Mouse (Mus musculus) adrenal gland, postnatal 25 days (tissue): Measurements from ENCODE around the gene Zfp93. TPM values are rescaled to one million over a fixed set of nuclear protein-coding genes. Genes with fewer than 3 reads are reported as not detected.
"Not testable (repeated sequence)": the region's sequence is repeated elsewhere in the genome, so short reads cannot be mapped to it uniquely, and the experiment has no call there.

Experiments used
- DNase-seq: peaks from one replicate; pipeline ENCODE4 v3.0.0; 2021; ENCODE audit warnings: mixed read lengths
- long read RNA-seq: library from polyadenylated mRNA; stranded (forward); transcript quantifications from one replicate; pipeline ENCODE4 v2.0.0, GENCODE M21; 2021
- total RNA-seq: library from RNA; stranded (reverse); gene quantifications from 2 replicates; pipeline ENCODE4 v1.2.3, GENCODE M21; 2021

Zfp93 gene
- total RNA-seq = 7.2 and 8.7 TPM in 2 replicates
- long read RNA-seq, partial matches to known transcripts = 0 of 5 reads
- long read RNA-seq, other reads (novel, unspliced or antisense) = 2 of 5 reads

DNA sequence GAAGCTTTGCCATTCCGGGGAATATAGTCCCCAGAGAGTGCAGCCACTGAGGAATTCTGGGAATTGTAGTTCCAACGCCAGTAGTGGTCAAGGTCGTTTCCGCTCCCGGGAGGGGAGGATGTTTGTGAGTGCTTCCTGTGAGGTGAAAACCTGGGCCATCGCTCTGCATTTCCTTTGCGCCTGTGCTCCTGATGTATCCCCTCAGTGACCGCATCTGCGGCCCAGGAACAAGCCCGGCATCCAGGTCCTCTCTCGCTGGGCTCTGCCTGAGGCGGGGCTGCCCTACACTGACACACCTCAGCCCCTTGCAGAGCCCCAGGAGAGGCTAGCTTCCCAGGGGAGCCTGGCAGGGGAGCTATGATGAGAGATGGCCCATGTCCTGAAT is at the start of gene Zfp93:
Gene Zfp93 (plus strand): TSS at position 133 of the 385 bp plus-strand sequence.
- DNase-seq = peak; percentile 73

DNA sequence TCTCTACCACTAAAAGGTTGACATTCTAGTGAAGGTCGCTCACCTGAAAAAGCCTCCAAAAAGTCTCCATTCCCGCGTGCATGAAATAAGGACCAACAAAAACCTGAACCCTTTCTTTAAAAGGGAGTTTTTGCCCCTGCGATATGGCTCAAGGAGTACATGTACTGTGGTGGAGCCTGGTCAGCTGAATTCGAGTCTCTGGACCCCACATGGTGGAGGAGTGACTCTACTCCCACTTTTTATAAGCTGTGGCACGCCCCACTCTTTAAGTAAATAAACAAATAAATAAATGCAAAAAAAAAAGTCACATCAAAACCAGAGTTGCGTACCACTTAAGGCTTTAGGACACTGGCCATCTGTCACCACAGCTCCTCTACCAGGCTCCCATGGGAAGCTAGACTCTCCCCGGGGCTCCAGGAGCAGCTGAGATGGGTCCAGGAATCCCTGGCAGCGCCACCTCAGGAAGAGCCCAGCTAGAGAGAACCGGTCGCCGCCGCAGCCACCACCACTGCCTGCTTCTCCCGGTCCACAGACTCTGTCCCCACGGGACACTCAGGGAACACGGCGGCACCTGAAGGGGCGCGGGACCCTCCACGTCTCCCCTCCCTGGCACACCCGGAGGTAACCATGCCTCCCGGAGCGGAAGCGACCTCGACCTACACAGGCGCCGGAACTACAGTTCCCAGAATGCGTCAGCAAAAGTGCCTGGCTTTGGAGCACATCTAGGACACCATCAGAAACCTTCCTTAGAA is 33.0 kb upstream of the Zfp93 start, which contains the start of gene Zfp109:
Gene Zfp109 (minus strand): TSS at position 521 of the 752 bp plus-strand sequence.
- peak; percentile 57 for DNase-seq

DNA sequence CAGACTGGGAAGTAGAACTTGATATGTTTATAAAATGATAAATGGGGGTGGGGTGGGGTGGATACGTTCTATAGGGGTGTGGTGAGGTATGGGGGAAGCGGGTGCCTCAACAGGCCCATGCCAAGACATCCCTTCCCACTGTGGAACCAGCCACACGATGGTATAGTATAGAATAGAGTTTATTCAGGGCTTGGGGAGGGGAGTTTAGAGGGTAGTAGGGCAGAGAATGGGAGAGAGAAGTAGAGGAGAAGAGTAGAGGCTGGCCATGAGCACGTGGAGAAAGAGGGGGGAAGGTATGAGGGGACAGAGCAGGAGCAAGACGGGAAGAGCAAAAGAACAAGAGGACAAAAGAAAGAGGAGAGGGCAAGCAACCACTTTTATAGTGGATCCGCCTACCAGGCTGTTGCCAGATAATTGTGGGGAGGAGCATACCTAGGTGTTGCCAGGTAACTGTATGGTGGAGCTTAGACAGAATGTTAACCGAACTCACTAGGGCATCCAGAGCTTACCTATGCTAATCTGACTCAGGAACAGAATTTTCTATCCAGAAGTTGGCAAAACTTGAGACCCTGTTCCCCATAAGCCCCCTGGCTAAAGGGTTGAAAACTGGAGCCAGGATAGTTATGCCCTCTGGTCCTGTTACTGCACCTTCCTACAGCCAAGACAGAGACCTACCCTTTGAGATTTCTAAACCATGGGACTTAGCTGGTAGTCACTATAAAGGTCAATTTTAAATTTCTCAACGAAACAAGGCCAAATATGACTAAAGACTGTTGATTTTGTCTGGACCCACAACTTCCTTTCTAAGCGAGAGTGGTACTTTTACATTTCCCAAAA is 16.2 kb upstream of the Zfp93 start:
- no peak for DNase-seq

DNA sequence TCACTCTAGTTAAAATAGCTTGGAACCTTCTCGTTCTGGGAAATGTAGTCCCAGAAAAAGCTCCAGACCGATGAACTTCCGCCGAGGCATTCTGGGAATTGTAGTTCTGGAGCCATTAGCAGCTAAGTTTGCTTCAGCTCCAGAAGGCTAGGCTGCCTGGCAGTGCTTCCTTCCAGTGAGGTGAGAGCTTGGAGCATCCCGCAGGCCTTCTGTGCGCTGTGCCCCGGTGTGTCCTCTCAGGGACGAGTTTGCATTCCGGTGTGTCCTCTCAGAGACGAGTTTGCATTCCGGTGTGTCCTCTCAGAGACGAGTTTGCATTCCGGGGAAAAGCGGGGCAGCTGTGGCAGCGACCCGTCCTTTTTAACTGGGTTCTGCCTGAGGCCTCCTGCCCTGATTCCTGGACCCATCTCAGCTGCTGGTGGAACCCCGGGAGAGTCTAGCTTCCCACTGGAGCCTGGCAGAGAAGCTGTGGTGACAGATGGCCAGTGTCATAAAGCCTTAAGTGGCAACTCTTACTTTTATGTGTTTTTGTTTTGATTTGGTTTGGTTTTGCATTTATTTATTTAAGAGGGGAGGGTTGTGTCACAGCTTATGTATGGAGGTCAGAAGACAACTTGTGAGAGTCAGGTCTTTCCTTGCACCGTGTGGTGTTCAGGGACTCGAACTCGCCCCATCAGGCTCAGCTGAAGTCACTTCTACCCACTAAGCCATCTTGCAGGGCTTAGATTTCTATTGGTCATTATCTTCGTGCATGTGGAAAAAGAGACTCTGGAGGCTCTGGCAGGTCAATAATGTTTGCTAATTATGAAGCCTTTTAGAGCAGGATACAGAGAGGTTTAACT is 15.4 kb upstream of the Zfp93 start, which contains the start of gene Zfp108:
Gene Zfp108 (plus strand): TSS at position 162 of the 842 bp plus-strand sequence.
- peak; percentile 71 for DNase-seq

DNA sequence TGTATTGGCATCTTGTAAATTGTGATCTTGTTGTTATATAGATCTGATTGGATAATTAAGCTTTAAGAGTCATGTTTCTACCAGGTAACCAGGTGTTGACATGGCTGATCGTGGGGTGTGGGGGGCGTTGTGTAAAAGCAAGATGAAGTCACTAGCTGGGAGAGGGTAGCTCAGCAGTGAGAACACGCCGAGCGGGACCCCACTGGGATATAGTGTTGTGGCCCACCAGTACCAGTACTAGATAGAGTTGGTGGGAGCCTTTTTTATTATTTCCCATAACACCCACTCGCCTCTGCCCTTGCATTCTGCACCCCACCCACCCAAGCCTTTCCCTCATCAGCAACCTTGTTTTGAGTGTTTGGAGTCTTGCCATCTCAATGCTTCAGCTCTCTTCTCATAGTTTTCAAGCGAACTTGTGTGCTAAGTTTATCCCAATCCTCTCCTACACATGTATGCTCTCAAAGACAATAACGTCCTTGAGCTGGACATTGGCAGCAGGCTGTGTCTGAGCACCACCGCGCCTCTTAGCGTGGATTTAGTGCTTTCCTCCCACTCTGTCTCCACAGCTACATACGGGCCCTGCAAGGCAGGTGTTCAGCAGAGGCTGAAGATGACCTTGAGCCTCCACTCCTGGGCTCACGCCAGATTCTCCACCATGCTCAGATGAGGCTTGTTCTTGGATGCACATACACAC is 10.8 kb upstream of the Zfp93 start:
- no peak for DNase-seq

DNA sequence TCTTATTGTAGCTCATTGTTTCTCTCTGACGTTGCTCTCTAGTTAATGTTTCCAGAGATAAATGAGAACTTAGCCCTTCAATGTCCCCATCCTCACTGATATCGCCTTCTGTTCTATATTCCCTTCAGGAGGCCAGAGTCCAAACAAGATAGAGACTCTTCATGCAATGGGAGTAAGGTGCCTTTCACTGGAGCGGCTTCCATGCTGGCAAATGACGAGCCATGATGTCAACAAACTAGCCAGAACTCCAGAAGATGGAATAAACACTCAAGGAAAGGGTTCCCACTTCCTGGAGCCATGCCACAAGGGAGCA is 10.3 kb upstream of the Zfp93 start:
- no peak for DNase-seq

DNA sequence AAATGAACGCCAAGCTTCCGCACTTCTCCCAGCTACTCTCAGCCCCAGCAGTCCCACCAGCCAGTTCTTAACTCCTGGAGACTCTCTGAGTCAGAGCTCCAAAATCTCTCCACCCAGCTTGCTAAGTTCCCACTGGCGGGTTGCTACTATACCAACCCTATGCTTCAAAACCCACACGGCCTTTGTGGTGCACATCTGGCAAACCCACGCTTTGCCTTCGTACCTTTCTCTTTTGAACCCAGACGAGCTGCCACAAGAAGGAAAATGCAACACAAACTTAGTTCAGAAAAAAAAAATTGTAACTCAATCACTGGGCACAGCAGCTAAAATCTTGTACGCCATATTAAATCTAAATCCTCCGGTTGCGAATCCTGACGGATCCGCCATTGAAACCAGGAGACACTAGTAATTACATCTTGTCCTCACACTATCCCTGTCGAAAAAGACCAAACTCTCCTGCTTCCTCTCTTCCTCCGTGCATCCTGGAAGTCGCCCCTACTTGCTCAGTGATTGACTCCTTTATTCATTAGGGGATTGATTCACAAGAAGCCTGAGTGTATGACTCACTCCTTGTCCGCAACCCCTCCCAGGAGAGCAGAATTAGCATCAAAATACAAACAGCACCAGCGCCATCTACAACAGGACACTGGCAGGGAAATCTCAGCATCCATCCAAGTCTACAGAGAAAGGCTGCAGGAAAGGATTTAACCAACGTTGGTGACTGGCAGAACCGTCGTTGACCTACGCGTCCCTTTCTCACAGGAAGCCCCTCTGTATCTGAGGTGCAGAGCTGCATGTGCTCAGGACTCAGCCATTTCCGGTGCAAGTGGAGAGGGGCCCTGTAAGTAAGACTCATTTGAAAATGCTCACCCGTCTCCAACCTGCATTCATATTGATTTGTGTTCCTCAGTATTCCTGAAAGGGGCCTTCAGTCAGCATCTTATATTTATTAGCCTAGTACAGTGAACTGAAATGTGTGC is 1.8 kb upstream of the Zfp93 start:
- DNase-seq = no peak

DNA sequence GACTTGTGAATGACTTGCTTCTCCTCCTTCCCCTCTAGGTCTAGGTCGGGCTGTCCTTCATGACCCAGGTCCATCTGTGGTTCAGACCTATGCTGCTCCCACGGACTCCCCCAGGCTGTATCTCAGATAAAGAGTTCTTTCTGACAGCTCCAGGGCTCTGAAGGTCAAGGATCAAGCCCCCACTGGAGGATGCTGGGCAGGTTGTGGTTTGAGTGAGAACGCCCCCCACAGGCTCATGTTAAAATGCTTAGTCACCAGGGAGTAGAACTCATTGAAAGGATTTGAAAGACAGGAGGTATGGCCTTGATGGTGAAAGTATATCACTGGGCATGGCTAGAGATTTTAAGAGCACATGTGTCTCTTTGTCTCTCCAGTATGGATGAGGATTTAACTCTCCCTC is 964 bp upstream of the Zfp93 start:
- no peak for DNase-seq

DNA sequence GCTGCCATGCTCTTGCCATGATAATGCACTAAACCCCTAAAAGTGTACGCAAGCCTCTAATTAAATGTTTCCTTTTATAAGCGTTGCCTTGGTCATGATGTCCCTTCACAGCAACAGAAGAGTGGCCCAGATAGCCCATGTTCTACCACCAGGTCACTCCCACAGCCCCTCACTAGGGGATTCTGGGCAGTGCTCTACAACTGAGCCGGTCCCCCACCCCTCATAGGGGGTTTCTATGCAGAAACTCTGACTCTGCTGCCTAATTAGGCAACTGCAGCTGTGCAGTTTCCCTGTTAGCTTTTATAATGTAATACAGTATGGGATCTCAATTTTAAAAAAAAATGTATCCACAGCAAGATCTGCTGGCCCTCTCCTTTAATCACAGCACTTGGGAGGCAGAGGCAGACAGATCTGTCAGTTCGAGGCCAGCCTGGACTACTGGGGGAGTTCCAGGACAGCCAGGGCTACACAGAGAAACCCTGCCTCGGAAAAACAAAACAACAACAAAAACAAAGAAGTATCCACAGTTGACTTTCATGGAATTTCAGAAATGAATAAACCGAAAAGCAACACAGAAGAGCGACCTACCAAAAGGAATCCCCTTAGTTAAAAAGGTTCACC is 443 bp upstream of the Zfp93 start:
- no peak for DNase-seq

DNA sequence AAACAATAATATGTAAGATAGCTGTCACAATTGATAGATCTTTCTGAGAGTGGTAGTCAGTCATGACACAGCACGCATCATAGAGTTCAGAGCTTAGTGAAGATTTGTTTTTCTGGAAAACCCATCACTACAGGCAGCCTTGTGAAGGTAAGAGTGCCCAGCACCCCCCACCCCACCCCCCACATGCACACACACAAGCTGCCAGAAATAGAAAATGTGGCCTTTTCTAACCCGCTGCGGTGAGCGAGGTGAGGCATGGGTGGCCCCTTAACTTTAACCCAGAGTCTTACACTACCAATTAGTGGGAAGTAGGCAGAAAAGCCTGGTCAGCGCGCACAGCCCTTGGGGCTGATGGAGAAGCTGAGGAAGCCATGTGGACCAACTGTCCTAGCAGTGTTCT is 971 bp downstream of the Zfp93 start:
- no peak for DNase-seq

DNA sequence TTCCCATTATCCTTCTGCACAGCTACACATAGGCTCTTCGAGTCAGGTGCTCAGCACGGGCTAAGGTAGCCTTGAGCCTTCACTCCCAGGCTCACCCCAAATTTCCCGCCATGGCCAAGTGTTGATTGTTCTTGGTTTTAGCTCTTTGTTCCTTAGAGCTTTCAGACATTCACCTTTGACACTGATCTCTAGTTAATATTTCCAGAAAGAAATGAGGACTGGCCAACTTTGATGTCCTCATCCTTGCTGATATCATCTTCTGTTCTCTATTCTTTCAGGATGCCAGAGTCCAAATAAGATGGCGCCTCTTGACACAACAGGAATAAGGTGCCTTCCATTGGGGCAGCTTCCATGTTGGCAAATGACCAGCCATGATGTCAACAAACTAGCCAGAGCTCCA is 4.2 kb downstream of the Zfp93 start:
- no peak for DNase-seq

DNA sequence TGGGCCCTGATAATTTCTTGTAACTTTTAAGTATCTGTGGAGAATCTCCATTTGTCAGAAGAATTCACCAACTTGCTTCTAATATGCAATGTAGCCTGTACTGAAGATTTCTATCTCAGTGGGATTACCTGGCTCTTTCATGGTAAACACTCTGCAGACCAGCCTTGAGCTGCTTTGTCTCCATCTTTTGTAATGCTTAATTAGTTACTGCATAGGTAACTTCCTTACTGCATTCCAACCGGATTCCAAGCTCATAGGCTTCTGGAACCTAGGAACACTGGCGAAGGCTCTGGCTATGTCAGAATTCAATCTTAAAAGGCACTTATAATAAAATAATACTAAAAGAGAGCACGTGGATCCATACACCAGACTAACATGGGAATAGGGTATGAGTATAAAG is 8.6 kb downstream of the Zfp93 start:
- not testable (repeated sequence) for DNase-seq

DNA sequence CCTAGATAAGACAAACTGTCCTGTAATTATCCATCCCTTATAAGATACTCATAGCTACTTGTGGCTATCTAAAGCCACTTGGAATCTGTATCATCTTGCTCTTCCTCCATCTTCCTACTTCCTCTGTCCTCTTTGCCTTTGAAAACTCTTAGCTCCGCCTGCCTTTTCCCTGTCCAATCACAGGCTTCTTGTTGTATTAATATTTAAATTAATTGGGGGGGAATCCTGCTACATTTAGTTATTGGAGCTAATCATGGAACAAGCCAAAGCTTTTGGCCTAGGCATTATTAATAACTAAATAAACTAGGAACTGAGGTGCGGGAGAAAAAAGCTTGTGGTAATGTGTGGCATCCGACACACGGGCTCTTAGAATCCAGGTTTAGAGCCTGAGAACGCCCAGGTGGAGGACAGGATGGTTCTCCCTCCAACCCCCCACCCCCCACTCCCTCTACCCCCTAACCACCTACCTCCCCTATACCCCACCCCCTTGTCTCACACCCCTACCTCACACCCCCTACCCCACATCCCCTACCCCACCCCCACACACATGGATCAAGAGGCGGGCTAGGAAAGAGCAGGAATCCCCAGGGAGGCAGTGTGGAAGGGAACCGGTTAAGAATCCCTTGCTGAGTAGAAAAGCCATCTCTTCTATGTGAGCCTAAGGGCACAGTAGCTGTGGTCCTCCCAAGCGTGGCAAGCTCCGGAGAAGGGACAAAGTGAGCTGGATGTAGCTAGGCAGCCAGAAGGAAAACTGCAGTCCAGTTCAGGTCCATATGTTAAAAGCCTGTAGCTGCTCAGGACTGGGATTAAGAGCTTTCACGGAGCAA is 10.0 kb downstream of the Zfp93 start:
- no peak for DNase-seq

DNA sequence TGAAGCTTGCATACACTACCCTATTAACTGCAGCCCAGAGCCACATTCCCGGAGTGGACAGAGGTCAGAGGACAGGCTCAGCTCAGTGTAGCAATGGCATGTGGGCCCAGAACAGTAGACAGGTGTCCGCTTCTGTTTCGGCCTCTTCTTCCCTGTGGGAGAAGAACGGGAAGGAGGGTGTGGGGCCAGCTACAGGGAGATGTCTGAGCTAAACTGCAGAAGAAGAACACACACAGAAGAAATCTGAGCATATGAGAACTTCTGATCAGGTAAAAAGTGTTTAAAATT is 10.6 kb downstream of the Zfp93 start:
- no peak for DNase-seq

DNA sequence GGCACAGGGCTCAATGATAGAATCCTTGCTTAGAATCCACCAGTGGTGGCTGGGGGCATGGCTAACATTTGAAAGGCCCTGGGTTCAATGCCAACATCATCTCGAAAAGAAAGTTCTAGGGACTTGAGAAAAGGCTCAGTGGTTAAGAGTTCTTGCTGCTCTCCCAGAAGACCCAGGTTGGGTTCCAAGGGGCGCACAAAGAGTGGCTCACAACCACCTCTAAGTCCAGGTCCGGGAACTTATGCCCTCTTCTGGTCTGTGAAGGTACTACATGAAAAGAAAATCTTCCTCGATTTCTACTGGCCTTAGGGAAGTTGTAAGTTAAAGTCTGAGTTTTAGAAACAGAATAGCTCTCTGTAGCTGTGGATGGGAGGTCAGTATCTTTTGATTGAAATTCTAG is 15.9 kb downstream of the Zfp93 start:
- no peak for DNase-seq

DNA sequence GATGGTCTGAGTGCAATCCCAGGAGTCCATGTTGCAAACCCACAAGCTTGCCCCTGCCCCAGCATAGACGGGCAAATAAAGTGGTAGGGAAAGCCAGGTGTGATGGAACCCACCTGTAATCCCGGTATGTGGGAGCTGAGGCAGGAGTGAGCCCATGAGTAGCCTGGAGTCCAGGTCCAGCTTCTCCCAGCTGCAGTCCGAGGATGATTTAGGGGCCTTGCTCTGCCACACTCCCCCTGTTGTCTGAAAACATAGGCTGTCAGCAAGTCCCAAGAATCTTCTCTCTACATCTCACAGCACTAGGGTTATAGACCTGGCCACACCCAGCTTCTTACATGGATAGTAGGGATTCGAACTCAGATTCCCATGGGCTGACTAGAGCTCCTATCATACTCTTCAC is 16.7 kb downstream of the Zfp93 start:
- DNase-seq = no peak

DNA sequence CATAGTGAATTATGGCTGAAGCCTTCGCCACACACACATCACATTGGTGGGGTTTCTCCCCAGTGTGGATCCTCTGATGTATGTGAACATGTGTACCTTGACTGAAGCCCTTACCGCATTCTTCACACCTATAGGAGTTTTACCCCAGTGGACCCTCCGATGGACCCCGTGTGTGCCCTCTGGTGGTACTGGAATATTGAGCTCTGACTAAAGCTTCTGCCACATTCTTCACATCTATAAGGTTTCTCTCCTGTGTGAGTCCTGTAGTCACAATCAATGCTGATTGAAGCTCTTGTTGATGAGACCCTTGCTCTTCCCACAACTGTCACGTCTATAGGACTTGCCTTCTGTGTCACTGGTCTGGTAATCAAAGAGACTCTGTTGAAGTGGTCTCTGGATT is 17.4 kb downstream of the Zfp93 start:
- no peak for DNase-seq

DNA sequence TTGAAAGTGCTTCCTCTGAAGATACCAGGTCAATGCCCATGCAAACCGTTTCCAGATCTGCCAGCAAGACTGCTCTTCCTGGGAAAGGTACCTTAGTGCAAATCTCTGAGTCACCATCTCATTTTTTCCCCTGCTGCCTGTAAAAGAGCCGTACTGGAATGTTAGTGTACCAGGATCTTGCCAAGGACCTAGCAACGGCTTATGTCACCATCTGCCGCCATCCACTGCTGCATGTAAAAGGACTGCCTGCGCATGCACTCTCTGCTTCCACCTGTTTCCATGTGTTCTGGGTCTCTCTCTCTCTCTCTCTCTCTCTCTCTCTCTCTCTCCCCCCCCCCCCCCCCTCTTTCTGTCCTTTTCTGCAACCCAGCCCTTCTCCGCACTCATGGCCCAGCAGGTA is 18.3 kb downstream of the Zfp93 start:
- no peak for DNase-seq

DNA sequence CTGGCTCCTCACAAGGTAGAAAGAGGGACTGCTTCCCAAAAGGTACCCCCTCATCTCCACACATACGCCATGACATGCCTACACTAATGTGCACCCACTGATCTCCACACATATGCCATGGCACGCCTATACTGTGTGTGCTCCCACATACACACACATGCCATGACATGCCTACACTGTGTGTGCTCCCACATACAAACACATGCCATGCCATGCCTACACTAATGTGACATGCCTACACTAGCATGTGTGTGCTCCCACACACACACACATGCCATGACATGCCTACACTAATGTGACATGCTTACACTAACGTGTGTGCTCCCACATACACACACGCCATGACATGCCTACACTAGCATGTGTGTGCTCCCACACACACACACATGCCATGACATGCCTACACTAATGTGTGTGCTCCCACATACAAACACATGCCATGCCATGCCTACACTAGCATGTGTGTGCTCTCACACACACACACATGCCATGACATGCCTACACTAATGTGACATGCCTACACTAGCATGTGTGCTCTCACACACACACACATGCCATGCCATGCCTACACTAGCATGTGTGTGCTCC is 20.0 kb downstream of the Zfp93 start:
- DNase-seq = no peak
